In the genomic region with DNA sequence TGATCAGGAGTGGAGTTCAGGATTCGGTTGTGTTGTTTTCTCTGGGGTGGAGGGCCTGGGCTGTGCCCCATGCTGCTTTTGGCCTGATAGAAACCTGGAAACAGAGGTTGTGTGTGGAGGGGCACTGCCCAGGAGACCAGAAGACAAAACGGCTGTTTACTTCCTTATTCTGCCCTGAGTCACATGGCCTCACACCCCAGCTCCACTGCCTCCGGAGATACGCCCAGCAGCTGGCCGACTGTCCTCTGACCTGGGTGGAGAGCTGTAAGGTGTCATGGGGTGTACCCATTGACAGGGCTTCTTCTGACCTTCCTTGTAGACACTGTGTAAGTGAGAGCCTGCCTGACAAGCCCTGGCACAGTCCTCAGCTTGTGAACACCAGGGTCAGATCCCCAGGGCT, we compare ENCODE assay signal across 10 mouse cellular contexts. TPM values are rescaled to one million over a fixed set of nuclear protein-coding genes. Genes with fewer than 3 reads are reported as not detected.
A peak's percentile ranks its signal among the peaks of the same experiment; 100 is the strongest.
DNase-seq lines count a peak whose midpoint lies in the region; ATAC-seq and TF ChIP-seq lines count a peak whose summit lies in the region.
"Had no signal": no experiment of that assay in that cellular context is flagged by ENCODE, and none has a peak within 500 bp of the region (broad histone marks: within the 10 kb centered on the region; RNA-seq: fewer than 3 reads in every experiment).

No protein-coding gene starts in this region.

- peak; percentile 59 to 62 for DNase-seq in lung, adult 18-20 months
- DNase-seq in lung, adult 2 months, result no peak
- DNase-seq in liver, postnatal 0 days, result peak; percentile 18
- no peak for DNase-seq in heart, postnatal 4 days
- DNase-seq in cerebellum, adult 11 months, result no peak
- DNase-seq: cerebellum, adult 9-10 months had no signal

- no peak overlapping the region for H3K4me3 ChIP-seq in lung, adult 2 months (replicated peaks; ENCODE audit: extremely low read depth, low read depth, low read length)
- H3K4me3 ChIP-seq in liver, postnatal 0 days (ENCODE audit: low read depth, low read length), result no peak overlapping the region
- H3K4me3 ChIP-seq in stomach, embryonic 15.5 days (replicated peaks), result no peak overlapping the region
- H3K4me3 ChIP-seq: hindbrain, embryonic 10.5 days; midbrain, embryonic 10.5 days had no signal

- H3K9ac ChIP-seq in liver, postnatal 0 days (replicated peaks), result no peak overlapping the region
- H3K9ac ChIP-seq in stomach, embryonic 15.5 days, result no peak overlapping the region

- TF ChIP-seq POLR2A in lung, adult 2 months (IDR thresholded peaks at IDR 0.05; ENCODE audit: borderline replicate concordance, extremely low read depth, low read depth, low read length), result no peak

- WGBS in lung, adult 2 months, result 60% methylated on average over 5 of the region's 5 CpGs
- WGBS in liver, postnatal 0 days (ENCODE audit: insufficient replicate concordance), result 26% methylated on average over 5 of the region's 5 CpGs
- WGBS in stomach, embryonic 15.5 days, result 57% methylated on average over 5 of the region's 5 CpGs

- no peak for TF ChIP-seq CTCF in lung, adult 2 months (IDR thresholded peaks at IDR 0.05; ENCODE audit: insufficient read depth, low read length)
- TF ChIP-seq CTCF in liver, postnatal 0 days (IDR thresholded peaks at IDR 0.05; ENCODE audit: low read depth), result no peak

- TF ChIP-seq EP300 in liver, postnatal 0 days (IDR thresholded peaks at IDR 0.05; ENCODE audit: low read depth), result no peak

- no peak overlapping the region for H3K4me2 ChIP-seq in liver, postnatal 0 days (ENCODE audit: low read depth, low read length)
- H3K4me2 ChIP-seq in stomach, embryonic 15.5 days, result no peak overlapping the region

- H3K4me1 ChIP-seq in lung, adult 2 months (ENCODE audit: control insufficient read depth, insufficient read depth, low read length), result no peaks in the 10 kb centered on the region
- no peaks in the 10 kb centered on the region for H3K4me1 ChIP-seq in liver, postnatal 0 days (ENCODE audit: insufficient read depth)
- H3K4me1 ChIP-seq in stomach, embryonic 15.5 days, result no peaks in the 10 kb centered on the region
- H3K4me1 ChIP-seq: hindbrain, embryonic 10.5 days; midbrain, embryonic 10.5 days had no signal

- 0 out of 2 replicates have a peak, but pooled peaks have one; percentile 46 for ATAC-seq in erythroid progenitor cell, adult 5-6 weeks (replicated peaks; ENCODE audit: low FRiP score, poor library complexity, severe bottlenecking)
- ATAC-seq in liver, postnatal 0 days, result peak; percentile 36; the same call in 1 of the 2 replicates
- peak; percentile 77 for ATAC-seq in stomach, embryonic 15.5 days (ENCODE audit: insufficient read depth, low FRiP score, low read depth)

- H3K27ac ChIP-seq in liver, postnatal 0 days (ENCODE audit: low read depth), result 0 out of 2 replicates have a peak overlapping the region, but pooled peaks have one; percentile 6
- peak overlapping the region; percentile 31; the same call in 1 of the 2 replicates for H3K27ac ChIP-seq in stomach, embryonic 15.5 days
- H3K27ac ChIP-seq: hindbrain, embryonic 10.5 days; midbrain, embryonic 10.5 days had no signal

- H3K36me3 ChIP-seq in liver, postnatal 0 days (replicated peaks; ENCODE audit: insufficient read depth, low read length), result no peaks in the 10 kb centered on the region
- no peaks in the 10 kb centered on the region for H3K36me3 ChIP-seq in stomach, embryonic 15.5 days

- no peaks in the 10 kb centered on the region for H3K9me3 ChIP-seq in liver, postnatal 0 days (ENCODE audit: low read length)
- no peaks in the 10 kb centered on the region for H3K9me3 ChIP-seq in stomach, embryonic 15.5 days
- H3K9me3 ChIP-seq: hindbrain, embryonic 10.5 days; midbrain, embryonic 10.5 days had no signal

- no peaks in the 10 kb centered on the region for H3K27me3 ChIP-seq in liver, postnatal 0 days (ENCODE audit: insufficient read depth, low read length)
- H3K27me3 ChIP-seq in stomach, embryonic 15.5 days (replicated peaks), result no peaks in the 10 kb centered on the region

RNA-seq across cellular contexts. Expression of a gene that starts 8.9 kb away (rescaled TPM):
- polyA plus RNA-seq in lung, adult 2 months (2012; rRNA removed), result 59.4 and 77.5 TPM in 2 replicates
- total RNA-seq in erythroid progenitor cell, adult 5-6 weeks (2015; ENCODE audit: low replicate concordance), result 8.0 and 26.7 TPM in 2 replicates
- 2.5 and 2.7 TPM in 2 replicates for total RNA-seq in erythroid progenitor cell, adult 5-6 weeks (2017; ENCODE audit: low replicate concordance)
- polyA plus RNA-seq in liver, postnatal 0 days (2015; fragmentation: Nextera tagmentation; extraction: Ambion mirVana), result 9.2 and 10.1 TPM in 2 replicates
- 43.1 and 51.3 TPM in 2 replicates for polyA plus RNA-seq in stomach, embryonic 15.5 days (2015; fragmentation: Nextera tagmentation; extraction: Ambion mirVana)
- 10 to 100 TPM; 67.0 to 73.6 TPM for total RNA-seq in heart, postnatal 4 days (2021)

RNA-seq across cellular contexts. Expression of a gene that starts 15.8 kb away (rescaled TPM):
- 361 and 389 TPM in 2 replicates for polyA plus RNA-seq in lung, adult 2 months (2012; rRNA removed)
- total RNA-seq in erythroid progenitor cell, adult 5-6 weeks (2015; ENCODE audit: low replicate concordance), result 13.0 and 22.7 TPM in 2 replicates
- total RNA-seq in erythroid progenitor cell, adult 5-6 weeks (2017; ENCODE audit: low replicate concordance), result 21.2 and 33.5 TPM in 2 replicates
- 9.6 and 11.3 TPM in 2 replicates for polyA plus RNA-seq in liver, postnatal 0 days (2015; fragmentation: Nextera tagmentation; extraction: Ambion mirVana)
- 62.4 and 66.0 TPM in 2 replicates for polyA plus RNA-seq in stomach, embryonic 15.5 days (2015; fragmentation: Nextera tagmentation; extraction: Ambion mirVana)
- total RNA-seq in heart, postnatal 4 days (2021), result 10 to 100 TPM; 83.2 to 89.8 TPM

Comparison
In these comparisons a context has a peak if more than half of its experiments do, and no peak if none do; other contexts are left out.
1. DNase-seq: peak in lung, adult 18-20 months (2 of 2) and liver, postnatal 0 days (single experiment); none in lung, adult 2 months (single experiment), heart, postnatal 4 days (single experiment) and cerebellum, adult 11 months (single experiment).
2. Peak in every context shown above with its lines, with median percentiles within 50 percentile points of each other: ATAC-seq.